Mouse (Mus musculus): ENCODE results near the gene Adipor2. TPM values are rescaled to one million over a fixed set of nuclear protein-coding genes. Genes with fewer than 3 reads are reported as not detected.
"Not testable (repeated sequence)": the region's sequence is repeated elsewhere in the genome, so short reads cannot be mapped to it uniquely, and the experiment has no call there.

Adipor2 gene
- total RNA-seq, 2 experiments from 2014 or later: 41.2 to 41.6 TPM

GRCm38 (mm10) chr6:119392836-119393235, 24.7 kb downstream of the Adipor2 start:
- DNase-seq (ENCODE audit: low spot score in 2 of 2): no peak

- no peak for DNase-seq (ENCODE audit: low spot score in 2 of 2)
These were observed 26.8 kb downstream of the Adipor2 start for GRCm38 (mm10) chr6:119390728-119391127.

GRCm38 (mm10) chr6:119389089-119389488, 28.4 kb downstream of the Adipor2 start:
- DNase-seq (ENCODE audit: low spot score in 2 of 2): no peak

GRCm38 (mm10) chr6:119388650-119389012, 28.9 kb downstream of the Adipor2 start:
- peak; percentile 91 to 97 for DNase-seq (ENCODE audit: low spot score in 2 of 2)

- peak; percentile 14 to 26 for DNase-seq (ENCODE audit: low spot score in 2 of 2)
These were observed 29.5 kb downstream of the Adipor2 start for GRCm38 (mm10) chr6:119387801-119388649.

- DNase-seq (ENCODE audit: low spot score in 2 of 2): no peak
These were observed 30.7 kb downstream of the Adipor2 start for GRCm38 (mm10) chr6:119386821-119387220.

GRCm38 (mm10) chr6:119386421-119386820, 31.1 kb downstream of the Adipor2 start:
- DNase-seq (ENCODE audit: low spot score in 2 of 2): no peak

- no peak for DNase-seq (ENCODE audit: low spot score in 2 of 2)
These were observed 31.8 kb downstream of the Adipor2 start for GRCm38 (mm10) chr6:119385668-119386067.

- DNase-seq (ENCODE audit: low spot score in 2 of 2): no peak
These were observed 38.9 kb downstream of the Adipor2 start for GRCm38 (mm10) chr6:119378631-119379030.

- no peak for DNase-seq (ENCODE audit: low spot score in 2 of 2)
These were observed 39.9 kb downstream of the Adipor2 start for GRCm38 (mm10) chr6:119377613-119378012.

- no peak for DNase-seq (ENCODE audit: low spot score in 2 of 2)
These were observed 42.5 kb downstream of the Adipor2 start for GRCm38 (mm10) chr6:119375035-119375434.

- no peak for DNase-seq (ENCODE audit: low spot score in 2 of 2)
These were observed 44.4 kb downstream of the Adipor2 start for GRCm38 (mm10) chr6:119373000-119373705.

GRCm38 (mm10) chr6:119372237-119372636, 45.3 kb downstream of the Adipor2 start:
- no peak for DNase-seq (ENCODE audit: low spot score in 2 of 2)

- DNase-seq (ENCODE audit: low spot score in 2 of 2): no peak
These were observed 45.9 kb downstream of the Adipor2 start for GRCm38 (mm10) chr6:119371624-119372023.

- no peak for DNase-seq (ENCODE audit: low spot score in 2 of 2)
These were observed 50.1 kb downstream of the Adipor2 start for GRCm38 (mm10) chr6:119367382-119367781.

- DNase-seq (ENCODE audit: low spot score in 2 of 2): not testable (repeated sequence)
These were observed 50.7 kb downstream of the Adipor2 start for GRCm38 (mm10) chr6:119366800-119367199.

- no peak for DNase-seq (ENCODE audit: low spot score in 2 of 2)
These were observed 53.9 kb downstream of the Adipor2 start for GRCm38 (mm10) chr6:119363593-119363992.

GRCm38 (mm10) chr6:119360925-119361702, 56.4 kb downstream of the Adipor2 start:
- DNase-seq (ENCODE audit: low spot score in 2 of 2): no peak

GRCm38 (mm10) chr6:119360250-119360649, 57.3 kb downstream of the Adipor2 start:
- not testable (repeated sequence) for DNase-seq (ENCODE audit: low spot score in 2 of 2)

GRCm38 (mm10) chr6:119358020-119358571, 59.4 kb downstream of the Adipor2 start:
- no peak for DNase-seq (ENCODE audit: low spot score in 2 of 2)

GRCm38 (mm10) chr6:119352501-119352900, 65.0 kb downstream of the Adipor2 start:
- no peak for DNase-seq (ENCODE audit: low spot score in 2 of 2)

Data from layer of hippocampus, postnatal 14 days (tissue).